Mouse (Mus musculus): ENCODE results near the gene Jpt1. TPM values are rescaled to one million over a fixed set of nuclear protein-coding genes. Genes with fewer than 3 reads are reported as not detected.

The Jpt1 gene
- total and polyA plus RNA-seq, 3 experiments: 294 to 479 (median 439) TPM

- TF ChIP-seq JUN (IDR thresholded peaks at IDR 0.05; ENCODE audit: insufficient read depth, low read depth, low read length) (no peak), TCF12 (IDR thresholded peaks at IDR 0.05; ENCODE audit: low read depth, low read length) (peak; percentile 79), POLR2AphosphoS2 (IDR thresholded peaks at IDR 0.05; ENCODE audit: low read depth, low read length) (no peak), E2F4 (IDR thresholded peaks at IDR 0.05; ENCODE audit: insufficient replicate concordance, low read depth, low read length) (peak; percentile 70; the same call in 1 of the 2 replicates), RCOR1 (conservative IDR thresholded peaks at IDR 0.05; ENCODE audit: low read depth, low read length) (no peak; the same call in 1 of the 2 replicates), CTCF (conservative IDR thresholded peaks at IDR 0.05 in 1 of 2, IDR thresholded peaks at IDR 0.05 in 1 of 2; ENCODE audit: low read depth in 2 of 2, low read length in 2 of 2) (peak; percentile 99 to 100), SIN3A (IDR thresholded peaks at IDR 0.05; ENCODE audit: low read length) (peak; percentile 93), HCFC1 (IDR thresholded peaks at IDR 0.05; ENCODE audit: low read depth, low read length) (peak; percentile 63), CHD1 (IDR thresholded peaks at IDR 0.05; ENCODE audit: low read depth, low read length) (0 out of 2 replicates have a peak, but pooled peaks have one; percentile 39), UBTF (IDR thresholded peaks at IDR 0.05; ENCODE audit: low read depth, low read length) (no peak), NRF1 (IDR thresholded peaks at IDR 0.05; ENCODE audit: low read depth, low read length) (peak; percentile 49; the same call in 1 of the 2 replicates), MAZ (IDR thresholded peaks at IDR 0.05; ENCODE audit: low read depth, low read length) (0 out of 2 replicates have a peak, but pooled peaks have one; percentile 60), SMC3 (IDR thresholded peaks at IDR 0.05; ENCODE audit: low read depth, low read length) (peak; percentile 93), GABPA (IDR thresholded peaks at IDR 0.05; ENCODE audit: insufficient replicate concordance, low read depth, low read length) (no peak), KAT2A (IDR thresholded peaks at IDR 0.05; ENCODE audit: insufficient replicate concordance, low read length) (0 out of 2 replicates have a peak, but pooled peaks have one; percentile 33), JUND (conservative IDR thresholded peaks at IDR 0.05; ENCODE audit: low read depth, low read length) (0 out of 2 replicates have a peak, but pooled peaks have one; percentile 28), IRF4 (IDR thresholded peaks at IDR 0.05; ENCODE audit: low read depth, low read length) (peak; percentile 76)
Observed at GRCm38 (mm10) chr11:115473626-115474275, 40.4 kb downstream of the Jpt1 start (continued).

- H3K9ac ChIP-seq (ENCODE audit: insufficient read depth, low read depth): peak overlapping the region; percentile 22; the same call in 1 of the 2 replicates
- peaks cover 8 to 41% of the 10 kb centered on the region in 2 experiments for H3K4me1 ChIP-seq (ENCODE audit: control insufficient read depth in 1 of 2, insufficient read depth in 2 of 2)
- H3K4me2 ChIP-seq (ENCODE audit: insufficient read depth, low read depth, poor library complexity, severe bottlenecking): peak overlapping the region; percentile 17
- H3K4me3 ChIP-seq (replicated peaks in 1 of 3; ENCODE audit: low read depth in 2 of 3, low read length in 2 of 3, poor library complexity in 1 of 3): peak overlapping the region in 2 of 3 experiments; percentile 15 to 30
- H3K79me2 ChIP-seq (replicated peaks; ENCODE audit: control insufficient read depth, extremely low read depth, insufficient read depth, poor library complexity, severe bottlenecking): peaks cover 14% of the 10 kb centered on the region
- peak overlapping the region; percentile 18; the same call in 1 of the 2 replicates for H3K27ac ChIP-seq (ENCODE audit: insufficient read depth, low read depth)
- in situ Hi-C loops (cut with MboI; ENCODE audit: low pct_ligation_motif_present, low pct_unique_long_range_greater_than_20kb, low sequenced_read_pairs) (loop anchor here (5.0 to 10.0 kb wide), 3 partner anchors 57 to 257 kb away; partner anchors contain the start of gene Atp5h), dilution Hi-C loops (cut with MboI; ENCODE audit: extremely low pct_ligation_motif_present, extremely low pct_unique_long_range_greater_than_20kb, low sequenced_read_pairs) (no loop called here)
- H3K36me3 ChIP-seq (replicated peaks in 1 of 2; ENCODE audit: control insufficient read depth in 1 of 2, insufficient read depth in 1 of 2, low read length in 1 of 2): peaks cover 5 to 7% of the 10 kb centered on the region in 2 experiments
- DNase-seq (ENCODE audit: extremely low read depth): no peak
- no peaks in the 10 kb centered on the region for H3K9me3 ChIP-seq (replicated peaks; ENCODE audit: low read length)
- peaks cover 1% of the 10 kb centered on the region for H3K27me3 ChIP-seq (replicated peaks)
- TF ChIP-seq RCOR1 (conservative IDR thresholded peaks at IDR 0.05; ENCODE audit: low read depth, low read length) (no peak), POLR2AphosphoS2 (IDR thresholded peaks at IDR 0.05; ENCODE audit: low read depth, low read length) (no peak), MAZ (IDR thresholded peaks at IDR 0.05; ENCODE audit: low read depth, low read length) (no peak), EP300 (IDR thresholded peaks at IDR 0.05; ENCODE audit: low read length) (no peak), USF2 (conservative IDR thresholded peaks at IDR 0.05; ENCODE audit: low read depth, low read length) (no peak), JUN (IDR thresholded peaks at IDR 0.05; ENCODE audit: insufficient read depth, low read depth, low read length) (no peak), MEF2A (IDR thresholded peaks at IDR 0.05; ENCODE audit: borderline replicate concordance, low read depth, low read length) (no peak), IRF4 (IDR thresholded peaks at IDR 0.05; ENCODE audit: low read depth, low read length) (no peak), MYC (IDR thresholded peaks at IDR 0.05; ENCODE audit: low read depth, low read length) (no peak), POLR2A (IDR thresholded peaks at IDR 0.05; ENCODE audit: low read depth, low read length) (no peak), HCFC1 (IDR thresholded peaks at IDR 0.05; ENCODE audit: low read depth, low read length) (no peak), ZC3H11A (IDR thresholded peaks at IDR 0.05; ENCODE audit: low read depth, low read length) (no peak), UBTF (IDR thresholded peaks at IDR 0.05; ENCODE audit: low read depth, low read length) (no peak), MAFK (IDR thresholded peaks at IDR 0.05; ENCODE audit: insufficient replicate concordance, low read length) (no peak), KAT2A (IDR thresholded peaks at IDR 0.05; ENCODE audit: insufficient replicate concordance, low read length) (no peak), MAX (IDR thresholded peaks at IDR 0.05; ENCODE audit: low read length) (no peak), CHD2 (IDR thresholded peaks at IDR 0.05; ENCODE audit: low read length) (no peak), ZKSCAN1 (IDR thresholded peaks at IDR 0.05; ENCODE audit: borderline replicate concordance, low read depth, low read length) (no peak), GABPA (IDR thresholded peaks at IDR 0.05; ENCODE audit: insufficient replicate concordance, low read depth, low read length) (no peak), RAD21 (IDR thresholded peaks at IDR 0.05; ENCODE audit: low read depth, low read length) (no peak)
Observed at GRCm38 (mm10) chr11:115472183-115472582, 42.0 kb downstream of the Jpt1 start.
